Mouse (Mus musculus) hindbrain, embryonic 16.5 days (tissue): ENCODE data around the gene Nck1. TPM values are rescaled to one million over a fixed set of nuclear protein-coding genes. Genes with fewer than 3 reads are reported as not detected.

Experiments used
- ATAC-seq: fragments of 200-750 bp; cut with Nextera tagmentation; 2 replicates; pipeline ENCODE4 v1.8.0; 2017; ENCODE audit warnings: moderate TSS enrichment, moderate library complexity
- H3K27ac ChIP-seq: fragments of 300-500 bp; sonication (generic); 2 replicates; pipeline ENCODE4 v1.5.1; 2014; ENCODE audit warnings: low read depth, mild to moderate bottlenecking, control low read depth, low read length, moderate library complexity
- H3K27me3 ChIP-seq: fragments of 300-500 bp; sonication (generic); replicated peaks from 2 replicates; pipeline ENCODE4 v1.6.1; 2014; ENCODE audit warnings: low read length; ENCODE audit not compliant: control insufficient read depth, insufficient read depth
- H3K36me3 ChIP-seq: fragments of 300-500 bp; sonication (generic); 2 replicates; pipeline ENCODE4 v1.6.1; 2014; ENCODE audit warnings: mild to moderate bottlenecking, low read length, moderate library complexity, mixed read lengths; ENCODE audit not compliant: control insufficient read depth, insufficient read depth
- H3K4me1 ChIP-seq: fragments of 300-500 bp; sonication (generic); 2 replicates; pipeline ENCODE4 v1.6.1; 2014; ENCODE audit warnings: low read depth, low read length; ENCODE audit not compliant: control insufficient read depth, insufficient read depth
- H3K4me2 ChIP-seq: fragments of 300-500 bp; sonication (generic); 2 replicates; pipeline ENCODE4 v1.6.1; 2014; ENCODE audit warnings: mild to moderate bottlenecking, low read length, control low read depth, moderate library complexity
- H3K4me3 ChIP-seq: fragments of 300-500 bp; sonication (generic); 2 replicates; pipeline ENCODE4 v1.5.1; 2014; ENCODE audit warnings: mild to moderate bottlenecking, low read length, control low read depth, moderate library complexity
- H3K9ac ChIP-seq: fragments of 300-500 bp; sonication (generic); 2 replicates; pipeline ENCODE4 v1.6.1; 2014; ENCODE audit warnings: low read depth, mild to moderate bottlenecking, control low read depth, low read length, moderate library complexity
- H3K9me3 ChIP-seq: fragments of 300-500 bp; sonication (generic); 2 replicates; pipeline ENCODE4 v1.6.1; 2014; ENCODE audit warnings: mild to moderate bottlenecking, low read length, moderate library complexity; ENCODE audit not compliant: control insufficient read depth
- WGBS: fragments of 180-500 bp; shearing (Covaris S2); extraction: QIAGEN DNeasy Blood & Tissue Kit; methylation state at CpG from one replicate; pipeline ENCODE4 v1.1.7; 2014; 5-methylcytosine and 5-hydroxymethylcytosine counted together
- polyA plus RNA-seq: library from polyadenylated mRNA; unstranded; fragments of >200 nt; fragmentation: Nextera tagmentation; extraction: Ambion mirVana; gene quantifications from 2 replicates; pipeline ENCODE4 v1.2.1, GENCODE M21; 2015

Nck1 gene
- polyA plus RNA-seq = 60.3 and 61.6 TPM in 2 replicates

- H3K4me3 ChIP-seq = peak within 1 kb of the TSS; percentile 97
- peak; percentile 100 for ATAC-seq
- peaks cover 9% of the 10 kb centered on the region for H3K36me3 ChIP-seq
- peaks cover 10% of the 10 kb centered on the region for H3K9me3 ChIP-seq
- WGBS = under 1% methylated on average over 65 of the region's 93 CpGs
- H3K27me3 ChIP-seq = no peaks in the 10 kb centered on the region
- peaks cover 17% of the 10 kb centered on the region for H3K4me1 ChIP-seq
- peak within 1 kb of the TSS; percentile 93 for H3K9ac ChIP-seq
- peak within 1 kb of the TSS; percentile 90 for H3K27ac ChIP-seq
- peak within 1 kb of the TSS; percentile 90 for H3K4me2 ChIP-seq
Measured at GRCm38 (mm10) chr9:100545715-100546593, at the start of gene Nck1. Nck1 (minus strand) TSS chr9:100546134.

DNA sequence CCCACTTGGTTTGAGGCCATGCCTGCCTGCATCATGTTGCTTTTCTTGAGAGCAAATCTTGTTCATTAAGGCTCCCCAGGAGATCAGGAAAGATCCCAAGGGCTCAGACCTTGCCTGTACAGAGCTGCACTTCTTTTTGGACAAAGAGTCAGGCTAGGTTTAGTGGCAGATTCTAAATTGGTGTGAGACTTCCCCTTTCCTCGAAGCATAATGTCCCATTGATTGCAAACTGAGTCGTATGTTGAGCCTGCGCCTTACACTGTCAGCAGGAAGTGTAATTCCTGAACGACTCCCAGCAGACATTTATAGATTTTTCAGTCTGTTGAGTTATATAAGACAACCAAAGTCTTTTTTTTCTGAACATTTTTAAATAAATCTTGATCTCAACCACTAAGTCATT is 44.5 kb upstream of the Nck1 start:
- Histone ChIP-seq H3K9me3 (no peaks in the 10 kb centered on the region), H3K4me2 (no peak overlapping the region), H3K27me3 (no peaks in the 10 kb centered on the region), H3K36me3 (no peaks in the 10 kb centered on the region), H3K4me1 (no peaks in the 10 kb centered on the region), H3K9ac (no peak overlapping the region), H3K4me3 (no peak overlapping the region), H3K27ac (no peak overlapping the region)
- no peak for ATAC-seq
- 65% methylated on average over 4 of the region's 4 CpGs for WGBS

GRCm38 (mm10) chr9:100584031-100584430 is 38.1 kb upstream of the Nck1 start:
- no peaks in the 10 kb centered on the region for H3K36me3 ChIP-seq
- ATAC-seq = no peak
- H3K4me1 ChIP-seq = peaks cover 10% of the 10 kb centered on the region
- H3K27me3 ChIP-seq = no peaks in the 10 kb centered on the region
- no peak overlapping the region for H3K9ac ChIP-seq
- no peak overlapping the region for H3K4me2 ChIP-seq
- H3K27ac ChIP-seq = no peak overlapping the region
- H3K9me3 ChIP-seq = no peaks in the 10 kb centered on the region
- no peak overlapping the region for H3K4me3 ChIP-seq
- WGBS = 93% methylated on average over 4 of the region's 4 CpGs

DNA sequence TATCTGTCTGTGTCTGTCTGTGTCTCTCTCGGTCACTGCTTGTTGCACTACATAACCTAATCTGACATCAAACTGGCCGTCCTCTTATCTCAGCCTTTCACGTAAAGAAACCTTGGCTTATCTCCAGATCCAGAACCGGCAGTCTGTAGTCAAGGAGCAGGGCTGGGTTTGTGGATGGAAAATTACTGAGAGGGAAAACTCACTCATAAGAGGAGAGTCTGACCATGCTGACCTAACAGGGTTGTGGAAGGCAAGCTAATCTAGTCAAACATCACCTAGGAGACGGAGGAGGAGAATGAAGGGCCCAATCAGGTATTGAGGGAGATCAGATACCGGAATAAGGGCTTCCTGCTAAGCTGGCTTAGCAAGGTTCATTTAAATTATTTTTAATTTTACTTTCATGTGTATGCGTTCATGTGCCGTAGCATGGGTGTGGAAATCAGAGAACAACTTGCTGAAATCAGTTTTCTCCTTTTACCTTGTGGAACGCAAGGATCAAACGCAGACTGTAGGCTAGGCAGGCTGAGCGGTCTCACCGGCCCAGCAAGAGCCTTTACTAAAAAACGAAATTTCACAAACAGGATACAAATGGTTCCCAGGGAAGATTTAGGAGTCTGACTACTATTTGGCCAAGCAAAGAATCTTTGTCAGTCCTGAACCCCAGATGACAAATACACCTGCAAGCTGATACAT is 37.1 kb upstream of the Nck1 start:
- Histone ChIP-seq H3K27ac (no peak overlapping the region), H3K9ac (no peak overlapping the region), H3K4me1 (peaks cover 10% of the 10 kb centered on the region), H3K36me3 (no peaks in the 10 kb centered on the region), H3K4me3 (no peak overlapping the region), H3K9me3 (no peaks in the 10 kb centered on the region), H3K27me3 (no peaks in the 10 kb centered on the region), H3K4me2 (no peak overlapping the region)
- no peak for ATAC-seq
- WGBS = 54% methylated on average over 13 of the region's 13 CpGs

- Histone ChIP-seq H3K9ac (no peak overlapping the region), H3K4me1 (peaks cover 10% of the 10 kb centered on the region), H3K4me2 (no peak overlapping the region), H3K9me3 (no peaks in the 10 kb centered on the region), H3K27ac (no peak overlapping the region; the same call in 1 of the 2 replicates), H3K36me3 (no peaks in the 10 kb centered on the region), H3K27me3 (no peaks in the 10 kb centered on the region), H3K4me3 (no peak overlapping the region)
- 31% methylated on average over 13 of the region's 13 CpGs for WGBS
- peak; percentile 73 for ATAC-seq
Measured at GRCm38 (mm10) chr9:100581543-100582492, 35.9 kb upstream of the Nck1 start.

DNA sequence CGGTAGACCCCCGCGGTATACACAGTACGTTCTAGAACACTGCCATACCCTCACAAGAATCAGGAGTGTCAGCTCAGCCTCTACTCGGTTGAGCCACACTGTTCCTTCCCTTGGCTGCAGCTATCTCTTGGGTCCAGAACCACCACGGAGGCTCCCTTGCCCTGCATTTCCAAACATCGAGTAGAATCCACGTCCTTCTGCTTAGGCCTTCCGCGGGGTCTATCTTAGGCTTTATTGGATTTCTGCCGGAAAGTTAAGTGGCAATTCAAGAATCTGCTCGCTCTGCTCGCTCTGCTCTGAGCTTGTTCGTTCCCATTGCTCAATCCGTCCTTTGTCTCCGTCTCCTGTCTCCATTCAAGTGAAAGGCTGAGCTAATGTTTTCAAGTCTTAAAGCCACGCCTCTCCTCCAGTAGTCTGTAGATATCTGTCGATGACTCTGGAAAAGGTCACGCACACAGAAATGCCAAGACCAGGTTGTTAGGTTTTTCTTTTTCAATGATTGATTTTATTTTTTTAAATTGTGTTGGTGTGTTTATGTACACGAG is 34.3 kb upstream of the Nck1 start:
- no peaks in the 10 kb centered on the region for H3K27me3 ChIP-seq
- H3K27ac ChIP-seq = no peak overlapping the region
- H3K9ac ChIP-seq = no peak overlapping the region
- no peak overlapping the region for H3K4me2 ChIP-seq
- H3K36me3 ChIP-seq = no peaks in the 10 kb centered on the region
- no peak overlapping the region for H3K4me3 ChIP-seq
- 52% methylated on average over 20 of the region's 20 CpGs for WGBS
- no peaks in the 10 kb centered on the region for H3K9me3 ChIP-seq
- no peak for ATAC-seq
- peaks cover 10% of the 10 kb centered on the region for H3K4me1 ChIP-seq

- Histone ChIP-seq H3K27me3 (no peaks in the 10 kb centered on the region), H3K27ac (no peak overlapping the region), H3K36me3 (no peaks in the 10 kb centered on the region), H3K9ac (no peak overlapping the region), H3K4me1 (peaks cover 8% of the 10 kb centered on the region; the same call in 1 of the 2 replicates), H3K4me3 (no peak overlapping the region), H3K4me2 (no peak overlapping the region), H3K9me3 (no peaks in the 10 kb centered on the region)
- ATAC-seq = no peak
- WGBS = 45% methylated on average over 5 of the region's 5 CpGs
Measured at GRCm38 (mm10) chr9:100573942-100574341, 28.0 kb upstream of the Nck1 start.

DNA sequence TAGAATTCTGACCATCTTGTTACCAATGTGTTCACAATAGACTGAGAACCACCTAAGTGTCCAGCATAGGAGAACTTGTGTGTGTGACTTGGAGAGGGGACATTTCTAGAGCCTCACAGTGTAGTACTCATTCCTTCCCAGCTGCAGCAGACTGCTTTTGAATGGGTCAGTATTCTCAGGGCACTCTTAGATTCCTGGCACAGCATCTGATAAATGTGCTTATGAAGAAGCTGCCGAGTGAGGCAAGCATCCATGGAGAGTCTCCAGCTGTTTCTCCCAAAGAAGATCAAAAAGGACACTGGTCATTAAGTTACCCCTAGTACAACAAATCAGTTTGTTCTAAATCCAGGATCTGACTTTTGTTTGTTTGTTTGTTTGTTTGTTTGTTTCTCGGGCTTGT is 27.4 kb upstream of the Nck1 start:
- Histone ChIP-seq H3K27ac (no peak overlapping the region), H3K36me3 (no peaks in the 10 kb centered on the region), H3K27me3 (no peaks in the 10 kb centered on the region), H3K4me2 (no peak overlapping the region), H3K4me3 (no peak overlapping the region), H3K9ac (no peak overlapping the region), H3K4me1 (peaks cover 8% of the 10 kb centered on the region; the same call in 1 of the 2 replicates), H3K9me3 (no peaks in the 10 kb centered on the region)
- no peak for ATAC-seq
- 60% methylated on average over 2 of the region's 2 CpGs for WGBS
